Mouse (Mus musculus) liver, embryonic 14.5 days (tissue): ENCODE results near the gene Hrc.
A peak's percentile ranks its signal among the peaks of the same experiment; 100 is the strongest.

ENCODE experiments used
- CTCF ChIP-seq: IDR thresholded peaks from 2 replicates; pipeline ENCODE4 v1.5.1; 2016; ENCODE audit warnings: antibody characterized with exemption, low read depth, control low read depth
- EP300 ChIP-seq: IDR thresholded peaks from 2 replicates; pipeline ENCODE4 v1.6.1; 2016; ENCODE audit warnings: antibody characterized with exemption, low read depth

GRCm38 (mm10) chr7:45309455-45309854 lies 25.6 kb upstream of the Hrc start:
- TF ChIP-seq EP300 = no peak
- peak; percentile 68 for TF ChIP-seq CTCF
